Mouse (Mus musculus) MN1 (cell line): Measurements from ENCODE around the gene Abca3.
A peak's percentile ranks its signal among the peaks of the same experiment; 100 is the strongest.

Source experiments
- DNase-seq: peaks from one replicate; pipeline ENCODE4 v3.0.0-alpha.2; 2016; ENCODE audit warnings: low spot score

Gene Abca3

DNA sequence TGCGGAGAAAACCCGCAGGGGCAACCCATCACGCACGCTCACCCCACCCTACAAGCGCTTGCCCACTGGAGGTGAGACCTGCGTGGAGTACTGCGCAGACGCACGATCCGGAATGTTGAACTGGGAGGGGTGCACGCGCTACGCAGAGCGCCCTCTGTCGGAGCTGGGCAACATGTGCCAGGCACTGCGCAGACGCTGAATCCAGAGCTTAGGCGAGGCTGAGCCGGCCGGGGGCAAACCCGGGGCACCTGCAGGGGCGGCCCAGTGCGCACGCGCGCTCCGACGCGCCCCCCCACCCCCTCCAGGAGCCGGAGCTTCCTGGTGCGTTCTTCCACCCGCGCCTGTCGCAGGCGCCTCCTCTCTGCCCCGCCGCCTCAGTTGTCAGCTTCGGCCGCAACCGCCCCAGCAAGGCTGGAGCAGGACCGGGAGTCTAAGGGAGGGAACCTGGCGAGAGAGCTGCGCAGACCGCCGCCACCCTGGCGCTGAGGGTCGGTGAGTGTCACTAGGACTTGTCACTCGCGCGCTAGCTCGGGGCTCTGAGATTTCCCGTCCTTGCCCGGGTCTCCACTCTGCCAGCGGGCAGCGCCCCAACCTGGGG lies at the start of gene Abca3:
Abca3 (plus strand) TSS at position 191 of the 598 bp plus-strand sequence.
- peak; percentile 98 for DNase-seq

DNA sequence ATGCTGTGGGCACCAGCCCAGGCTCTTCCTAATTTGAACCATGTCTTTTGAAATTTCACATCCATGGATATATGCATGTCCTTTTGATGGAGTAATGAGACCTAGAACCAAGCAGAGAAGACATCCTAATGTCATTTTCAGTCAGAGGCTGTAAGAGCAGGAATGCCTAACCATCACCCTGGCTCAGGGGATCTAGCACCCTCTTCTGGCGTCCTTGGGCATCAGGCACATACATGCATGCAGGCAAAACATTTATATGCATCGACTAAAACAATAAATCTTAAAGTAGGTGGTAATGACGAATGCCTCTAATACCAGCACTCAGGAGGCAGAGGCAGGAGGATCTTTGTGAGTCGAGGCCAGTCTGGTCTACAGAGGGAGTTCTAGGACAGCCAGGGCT lies 44.2 kb upstream of the Abca3 start:
- peak; percentile 50 for DNase-seq

DNA sequence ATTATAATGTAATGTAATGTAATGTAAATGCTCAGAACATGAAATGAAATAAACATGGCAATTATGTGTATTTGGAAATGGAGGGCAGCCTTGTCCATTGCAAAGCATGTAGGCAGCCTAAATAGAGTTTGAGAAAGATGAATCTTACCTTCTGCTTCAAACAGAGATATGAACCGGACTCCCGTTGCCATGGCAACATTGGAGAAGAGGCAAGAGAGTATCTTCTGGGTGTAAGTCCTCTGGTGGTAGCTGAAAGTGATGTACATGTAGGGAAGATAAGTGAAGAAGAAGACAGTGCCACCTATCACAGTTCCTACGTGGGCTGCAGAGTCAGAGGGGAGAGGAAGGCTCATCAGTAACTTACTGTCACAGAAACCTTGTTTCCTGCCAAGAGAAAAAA lies 30.9 kb upstream of the Abca3 start:
- no peak for DNase-seq

DNA sequence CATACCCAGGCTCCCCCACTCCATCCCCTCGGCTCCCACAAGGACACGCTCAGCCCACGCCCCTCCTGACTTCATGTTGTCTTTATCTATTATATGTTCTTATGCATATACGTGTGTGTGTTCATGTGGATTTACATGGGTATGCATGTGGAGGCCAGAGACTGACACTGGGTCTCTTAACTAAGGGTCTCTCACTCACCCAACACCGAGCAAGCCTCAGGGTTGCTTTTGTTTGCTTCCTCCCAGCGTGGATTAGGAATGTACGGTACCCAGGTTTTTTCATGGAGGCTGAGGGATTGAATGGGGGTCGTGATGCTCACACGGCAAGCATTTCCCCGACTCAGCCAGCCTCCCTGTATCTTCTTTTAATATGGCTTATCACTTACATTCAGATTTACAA lies 26.7 kb upstream of the Abca3 start:
- no peak for DNase-seq

DNA sequence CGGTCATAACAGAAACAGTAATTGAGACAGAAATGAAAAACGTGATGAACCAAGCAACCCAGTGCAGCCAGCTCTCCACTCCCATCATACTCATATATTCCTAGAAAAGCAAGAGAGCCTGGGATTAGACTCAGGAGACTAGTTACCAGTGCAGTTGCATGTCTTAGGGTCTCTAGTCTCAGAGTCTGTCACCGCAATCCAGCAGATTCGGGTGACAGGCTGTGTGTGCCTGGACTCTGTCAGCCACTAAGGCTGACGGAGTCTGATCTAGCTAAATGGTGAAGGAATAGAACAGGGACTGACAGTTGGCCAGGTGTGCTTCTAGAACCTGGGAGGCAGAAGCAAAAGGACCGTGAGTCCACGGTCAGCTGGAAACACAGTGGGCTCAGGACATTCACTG lies 24.1 kb upstream of the Abca3 start:
- no peak for DNase-seq

DNA sequence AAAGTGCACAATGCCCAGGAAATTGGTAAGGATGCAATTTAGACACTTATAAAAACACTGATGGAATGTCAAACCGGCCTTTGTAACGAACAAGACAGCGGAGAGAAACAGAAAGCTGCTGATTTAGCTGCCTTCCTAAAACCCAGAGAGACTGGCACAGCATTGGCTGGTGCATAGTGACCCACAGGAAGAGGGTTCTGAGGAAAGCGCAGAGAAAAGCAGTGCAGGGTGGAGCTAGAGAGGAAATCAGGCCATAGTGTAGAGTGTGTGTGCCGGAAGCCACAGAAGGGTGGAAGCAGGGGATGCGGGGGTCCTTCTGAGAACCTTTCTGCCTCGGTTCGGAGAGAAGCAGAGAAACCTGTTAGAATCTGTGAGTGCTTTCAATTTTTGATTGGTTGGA lies 7.1 kb upstream of the Abca3 start:
- no peak for DNase-seq

DNA sequence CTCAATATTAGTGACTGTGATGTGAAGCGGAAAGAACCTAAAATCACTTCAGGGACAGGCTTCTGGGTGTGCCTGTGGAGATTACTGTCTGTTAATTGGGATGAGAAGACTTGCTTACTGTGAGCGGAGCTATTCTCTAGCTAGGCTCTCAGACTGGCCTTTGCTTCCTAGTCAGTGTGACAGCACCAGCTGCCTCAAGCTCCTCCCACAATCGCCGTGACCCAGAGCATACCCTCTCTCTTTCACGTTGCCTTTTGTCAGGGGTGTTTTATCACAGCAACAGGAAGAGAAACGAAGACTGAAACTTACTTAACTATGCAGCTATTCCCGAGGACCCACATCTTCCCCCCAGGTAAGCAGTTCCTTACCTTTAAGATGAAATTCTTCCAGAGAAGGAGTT lies 4.9 kb upstream of the Abca3 start:
- no peak for DNase-seq

DNA sequence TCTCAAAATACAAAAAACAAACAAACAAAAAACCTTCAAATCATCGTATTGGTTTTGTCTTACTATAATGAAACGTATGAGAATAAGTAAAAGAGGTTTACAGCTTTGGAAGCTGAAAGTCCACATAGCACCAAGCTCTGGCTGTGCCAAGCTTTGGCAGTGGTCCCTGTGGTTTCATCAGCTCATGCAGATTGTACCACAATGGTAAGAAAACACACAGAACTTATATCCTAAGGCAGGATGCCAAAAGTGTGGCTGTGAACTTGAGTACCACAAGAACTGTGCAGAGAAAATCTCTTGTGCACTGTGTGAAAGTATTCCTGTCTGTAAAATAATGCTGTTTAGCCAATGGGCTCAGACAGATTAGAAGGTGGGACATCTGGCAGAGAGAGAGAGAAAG lies 2.6 kb upstream of the Abca3 start:
- DNase-seq: no peak

DNA sequence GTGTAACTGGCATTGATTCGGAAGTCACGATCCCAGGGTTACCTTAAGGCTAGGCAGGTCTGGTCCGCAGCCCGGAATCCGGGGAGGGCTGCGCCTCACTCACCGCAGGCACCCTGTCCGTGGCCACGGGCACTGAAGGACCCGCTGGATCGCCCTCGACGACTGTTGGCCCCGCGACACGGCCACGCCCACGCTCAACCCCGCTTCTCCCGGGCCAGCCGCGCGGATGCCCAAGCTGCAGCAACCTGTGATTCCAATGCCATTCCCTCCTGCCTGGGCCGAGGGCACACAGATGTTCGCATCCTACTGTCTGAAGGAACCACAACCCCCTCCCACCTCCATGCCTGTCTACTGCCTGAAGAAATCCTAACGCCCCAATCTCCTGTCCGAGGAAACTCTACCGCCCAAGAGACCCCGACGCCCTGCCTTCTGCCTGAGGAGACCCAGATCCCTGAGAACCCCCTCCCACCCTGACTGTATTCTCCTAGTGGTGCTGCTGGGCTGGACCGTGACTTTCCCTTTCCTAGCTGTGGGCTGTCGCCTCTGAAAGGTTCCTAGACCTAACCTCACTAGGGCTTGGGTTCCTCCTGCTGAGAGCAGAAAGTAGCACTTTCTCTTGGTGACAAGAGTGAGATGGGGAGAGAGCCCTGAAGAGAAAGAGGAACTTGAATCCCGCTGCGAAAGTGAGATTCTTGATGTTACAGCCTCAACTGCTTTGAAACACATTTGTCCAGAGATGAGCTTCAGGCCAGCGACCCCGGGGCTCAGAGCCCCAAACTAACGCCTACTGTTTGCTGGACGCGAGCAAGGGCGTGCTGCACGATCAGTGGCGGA lies 607 bp upstream of the Abca3 start, which contains the start of gene Abca17:
Abca17 (minus strand) TSS at position 143 of the 834 bp plus-strand sequence.
- DNase-seq: peak; percentile 40

DNA sequence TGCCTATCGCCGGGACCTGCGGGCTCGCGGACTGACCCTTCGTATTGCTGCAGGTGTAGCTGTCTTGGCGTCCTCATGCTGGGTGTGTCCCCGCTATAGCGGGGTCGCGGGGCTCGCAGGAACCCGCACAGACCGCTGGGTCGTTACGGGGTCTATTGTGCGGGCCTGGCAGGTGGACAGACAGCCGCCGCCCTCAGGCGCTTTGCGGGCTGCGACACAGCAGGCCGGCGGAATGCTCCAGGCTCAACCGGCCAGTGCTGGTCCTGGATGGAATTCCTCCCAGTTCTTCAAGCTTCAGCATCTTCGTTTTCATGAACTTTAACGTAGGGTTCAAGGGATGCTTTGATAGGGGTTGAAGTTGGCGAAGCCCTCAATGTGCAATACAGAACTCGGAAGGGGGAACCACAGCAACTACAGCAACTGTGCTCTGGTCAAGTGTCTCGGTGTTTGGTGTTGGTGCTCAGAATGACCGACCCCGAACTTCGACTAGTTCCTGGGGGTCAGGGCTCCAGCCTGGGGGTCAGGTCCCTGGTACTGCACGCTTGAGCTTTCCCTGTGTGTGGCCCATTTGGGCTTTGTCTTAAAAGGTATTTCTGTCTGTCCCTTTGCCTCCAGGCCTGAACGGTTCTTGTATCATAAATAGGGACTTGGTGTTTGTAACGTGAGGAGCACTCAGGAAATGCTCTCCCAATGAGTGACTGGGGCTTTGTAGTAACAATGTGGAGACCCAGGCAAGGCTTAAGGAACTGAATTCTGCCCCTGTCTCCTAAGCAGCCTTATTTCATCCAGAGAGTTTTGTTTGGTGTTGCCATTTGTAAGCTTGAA lies 832 bp downstream of the Abca3 start:
- DNase-seq: peak; percentile 36

DNA sequence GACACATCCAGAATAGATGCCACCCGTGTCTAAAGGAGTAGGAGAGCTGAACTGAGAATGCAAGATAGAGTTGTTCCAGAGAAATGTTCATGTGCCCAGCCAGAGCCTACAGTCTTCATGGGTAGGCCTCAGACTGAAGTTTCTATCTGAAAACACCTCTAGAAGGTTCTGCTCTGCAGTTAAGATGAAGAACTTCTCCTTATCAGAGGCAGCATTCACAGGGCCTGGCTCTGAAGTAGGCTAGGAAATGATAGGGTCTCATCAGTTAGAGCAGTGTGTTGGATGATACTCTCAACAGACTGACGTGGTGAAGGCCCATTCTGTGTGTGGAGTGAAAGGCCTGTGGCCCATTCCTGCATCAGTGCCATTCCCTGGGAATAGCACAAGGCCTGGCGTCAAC lies 2.2 kb downstream of the Abca3 start:
- DNase-seq: no peak

DNA sequence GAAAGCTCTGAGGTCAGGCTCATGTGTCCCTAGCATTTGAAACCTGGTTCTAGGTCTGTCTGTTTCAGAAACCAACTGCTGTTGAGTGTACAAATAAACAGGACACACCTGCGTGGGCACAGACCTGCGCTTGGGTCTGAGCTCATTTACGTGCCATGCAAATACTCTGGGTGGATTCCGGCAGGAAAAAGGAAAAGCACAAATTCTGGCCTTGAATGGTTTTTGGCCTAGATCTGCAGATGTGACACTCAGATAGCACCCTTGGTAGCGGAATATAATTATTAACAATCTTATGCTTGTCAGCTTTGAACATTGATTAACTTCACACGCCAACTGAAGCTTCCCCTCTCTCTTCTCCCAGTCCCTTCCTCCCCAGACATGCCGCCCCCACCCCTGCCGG lies 3.5 kb downstream of the Abca3 start:
- no peak for DNase-seq

DNA sequence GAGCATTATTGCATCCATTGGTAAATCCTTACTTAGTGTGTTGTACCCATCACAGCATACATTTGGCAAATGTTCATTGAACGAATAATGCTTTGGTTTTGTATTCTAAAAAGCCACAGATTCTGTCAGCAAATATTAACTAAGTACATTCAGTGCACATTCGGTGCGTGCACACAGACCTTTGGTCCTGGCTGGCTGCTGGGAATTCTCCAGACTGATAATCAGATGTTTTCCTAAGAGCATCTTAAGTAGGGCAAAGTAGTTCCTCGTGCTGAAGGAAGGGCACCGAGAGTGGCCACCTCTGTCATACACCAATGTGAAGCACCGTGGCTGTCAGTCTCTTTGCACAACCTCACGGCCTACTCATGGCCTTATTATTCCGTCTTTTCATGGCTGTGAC lies 7.3 kb downstream of the Abca3 start:
- no peak for DNase-seq

DNA sequence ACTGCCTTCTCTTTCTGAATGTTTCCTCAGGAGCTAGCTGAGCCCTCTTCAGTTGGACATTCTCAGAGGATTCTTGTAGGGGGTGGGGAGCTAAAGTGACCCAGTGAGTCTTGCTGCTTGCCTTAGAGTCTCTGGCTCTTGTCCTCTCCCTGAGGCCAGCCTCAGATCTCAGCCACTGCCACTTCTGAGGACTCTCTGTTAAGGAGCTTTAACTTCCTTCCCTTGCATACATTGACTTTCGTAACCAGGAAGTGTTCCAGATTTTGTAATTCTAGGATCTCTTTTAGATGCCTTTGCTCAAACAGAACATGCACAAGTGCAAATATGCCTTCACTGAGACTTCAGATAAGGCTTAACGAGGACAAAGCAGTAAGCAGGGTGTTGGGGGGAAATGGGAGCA lies 8.2 kb downstream of the Abca3 start:
- no peak for DNase-seq

DNA sequence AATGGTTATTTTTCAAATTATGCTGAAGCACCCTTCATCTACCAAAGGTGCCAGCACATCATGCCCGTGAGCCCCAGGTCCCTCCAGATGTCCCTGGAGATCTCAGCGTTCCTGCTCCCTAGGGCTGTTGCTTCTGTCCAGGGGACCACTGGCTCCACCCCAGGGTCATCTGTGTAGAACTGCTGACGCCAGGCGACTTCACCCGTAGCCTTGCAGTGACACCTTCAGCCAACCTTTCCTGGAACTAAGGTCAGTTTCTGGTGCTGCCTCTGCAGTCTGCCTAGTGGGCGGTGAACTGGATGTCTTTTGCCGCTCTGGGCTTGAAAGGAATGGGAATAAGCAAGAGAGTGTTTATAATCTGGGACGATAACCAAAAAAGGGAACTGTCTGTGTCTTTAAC lies 9.1 kb downstream of the Abca3 start:
- no peak for DNase-seq

DNA sequence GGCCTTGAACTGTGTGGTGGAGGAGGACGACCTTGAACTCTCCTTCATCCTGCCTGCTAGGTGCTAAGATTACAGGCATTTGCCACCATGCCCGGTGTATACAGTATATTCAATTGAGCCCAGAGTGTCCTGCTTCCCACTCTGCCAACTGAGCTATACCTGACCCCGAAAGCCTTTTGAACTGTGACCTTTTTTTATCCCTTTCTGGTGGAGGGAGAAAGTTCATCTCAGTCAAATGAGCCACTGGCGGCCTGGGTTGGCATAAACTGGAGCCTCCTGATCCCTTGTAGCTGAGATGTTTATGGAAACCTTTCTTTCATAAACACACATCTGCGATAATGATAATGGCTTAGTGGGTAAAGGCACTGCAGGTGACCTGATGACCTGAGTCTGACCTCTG lies 9.5 kb downstream of the Abca3 start:
- no peak for DNase-seq

DNA sequence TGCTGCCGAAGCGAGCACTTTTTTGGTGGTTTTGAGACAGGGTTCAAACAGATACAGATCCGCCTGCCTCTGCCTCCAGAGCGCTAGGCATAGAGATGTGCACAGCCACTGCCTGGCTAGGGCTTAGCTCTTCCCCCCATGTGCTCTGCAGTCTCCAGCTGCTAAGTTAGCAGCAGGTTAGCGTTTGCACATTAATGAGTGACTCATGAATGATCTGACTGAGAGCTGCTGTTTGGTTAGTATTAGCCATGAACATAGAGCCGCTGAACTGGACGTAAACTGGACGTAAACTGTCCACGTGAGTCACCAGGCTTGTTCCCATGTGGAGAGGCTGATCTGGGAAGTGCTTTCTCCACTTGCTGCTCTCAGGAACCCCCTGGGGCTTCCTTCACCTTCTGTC lies 10.8 kb downstream of the Abca3 start:
- DNase-seq: peak; percentile 51

DNA sequence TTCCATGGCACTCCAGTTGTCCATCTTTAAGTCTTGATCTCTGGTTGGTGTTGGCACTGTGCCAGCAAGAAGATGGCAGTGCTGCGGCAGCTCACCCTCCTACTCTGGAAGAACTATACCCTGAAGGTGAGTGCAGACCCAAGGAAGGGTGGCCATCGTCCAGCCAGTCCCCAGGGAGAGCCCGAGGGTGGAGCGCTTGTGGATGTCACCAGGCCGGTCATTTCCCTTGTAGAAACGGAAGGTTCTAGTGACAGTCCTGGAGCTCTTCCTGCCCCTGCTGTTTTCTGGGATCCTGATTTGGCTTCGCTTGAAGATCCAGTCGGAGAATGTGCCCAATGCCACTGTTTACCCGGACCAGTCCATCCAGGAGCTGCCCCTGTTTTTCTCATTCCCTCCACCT lies 12.7 kb downstream of the Abca3 start:
- DNase-seq: no peak

DNA sequence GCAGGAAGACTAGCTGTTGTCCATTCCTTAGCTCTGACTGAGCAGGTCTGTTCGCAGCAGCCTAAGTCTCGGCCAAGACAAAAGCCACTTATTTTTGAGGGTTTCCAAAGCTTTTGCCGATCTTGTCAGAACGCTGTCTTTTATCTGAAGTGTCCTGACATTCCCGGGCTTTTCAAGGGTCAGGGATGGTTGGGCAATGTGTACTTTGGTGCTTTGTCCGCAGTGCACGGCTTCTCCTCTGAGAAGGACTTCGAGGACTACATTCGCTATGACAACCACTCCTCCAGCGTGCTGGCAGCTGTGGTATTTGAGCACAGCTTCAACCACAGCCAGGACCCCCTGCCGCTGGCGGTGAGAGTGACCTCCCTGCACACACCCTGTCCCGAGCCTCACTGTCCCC lies 14.1 kb downstream of the Abca3 start:
- DNase-seq: no peak

DNA sequence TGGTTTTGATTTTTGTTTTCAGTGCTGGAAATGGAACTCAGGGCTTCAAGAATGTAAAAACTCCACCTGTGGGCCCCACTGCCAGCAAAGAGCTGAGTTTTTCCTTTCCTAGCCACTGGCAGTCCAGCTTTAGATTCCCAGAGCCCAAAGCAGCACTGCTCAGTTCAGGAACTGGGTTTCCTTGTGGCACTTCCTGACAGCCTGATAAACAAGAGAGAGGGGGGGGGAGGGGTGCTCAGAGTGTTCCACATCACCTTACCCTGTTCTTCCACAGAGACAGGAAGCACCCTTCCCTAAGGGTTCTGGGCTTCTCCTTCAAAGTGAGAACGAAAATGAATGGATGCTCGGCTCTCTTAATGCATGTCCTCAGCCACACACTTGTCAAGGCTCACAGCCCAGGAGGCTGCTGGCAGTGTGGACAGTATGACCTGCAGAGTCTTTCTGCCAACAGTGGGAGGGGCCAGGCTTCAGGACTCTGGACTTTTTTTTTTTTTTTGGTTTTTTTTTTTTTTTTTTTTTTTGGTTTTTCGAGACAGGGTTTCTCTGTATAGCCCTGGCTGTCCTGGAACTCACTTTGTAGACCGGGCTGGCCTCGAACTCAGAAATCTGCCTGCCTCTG lies 23.5 kb downstream of the Abca3 start:
- DNase-seq: no peak

DNA sequence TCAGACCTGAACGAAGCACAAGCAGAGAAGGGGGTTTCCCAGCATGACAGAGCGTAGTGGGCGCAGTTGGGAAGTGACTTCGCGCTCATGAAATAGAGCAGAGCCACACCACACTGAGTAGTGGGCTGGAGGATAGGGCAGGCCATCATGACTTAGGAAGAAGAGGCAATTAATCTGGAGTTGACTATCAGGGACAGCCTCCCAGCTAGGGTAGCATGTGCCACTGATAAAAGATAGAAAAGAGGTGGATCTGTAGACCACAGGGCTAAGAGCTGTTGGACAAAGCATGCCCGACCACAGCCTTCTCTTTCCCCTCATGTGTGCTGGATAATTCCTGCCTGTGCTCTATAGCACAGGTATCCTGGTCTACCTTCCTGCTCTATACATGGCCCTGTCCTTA lies 24.1 kb downstream of the Abca3 start:
- DNase-seq: no peak

DNA sequence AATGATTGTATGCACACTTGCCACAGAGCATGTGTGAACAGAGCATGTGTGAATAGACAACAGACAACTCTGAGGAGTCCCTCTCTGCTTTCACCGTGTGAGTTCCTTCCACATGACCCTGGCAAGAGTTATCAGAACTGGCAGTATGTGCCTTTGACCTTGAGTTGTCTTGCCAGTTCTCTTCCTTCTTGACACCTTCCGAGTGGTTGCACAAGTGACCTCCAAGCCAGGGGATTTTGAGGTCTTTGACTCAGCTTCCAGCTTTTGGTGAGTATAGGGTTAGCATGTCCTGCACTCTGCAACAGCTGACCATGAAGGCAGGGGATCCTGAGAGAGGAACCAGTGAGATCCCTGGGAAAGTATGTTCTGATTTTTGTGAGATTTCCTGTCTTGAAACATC lies 26.7 kb downstream of the Abca3 start:
- no peak for DNase-seq

DNA sequence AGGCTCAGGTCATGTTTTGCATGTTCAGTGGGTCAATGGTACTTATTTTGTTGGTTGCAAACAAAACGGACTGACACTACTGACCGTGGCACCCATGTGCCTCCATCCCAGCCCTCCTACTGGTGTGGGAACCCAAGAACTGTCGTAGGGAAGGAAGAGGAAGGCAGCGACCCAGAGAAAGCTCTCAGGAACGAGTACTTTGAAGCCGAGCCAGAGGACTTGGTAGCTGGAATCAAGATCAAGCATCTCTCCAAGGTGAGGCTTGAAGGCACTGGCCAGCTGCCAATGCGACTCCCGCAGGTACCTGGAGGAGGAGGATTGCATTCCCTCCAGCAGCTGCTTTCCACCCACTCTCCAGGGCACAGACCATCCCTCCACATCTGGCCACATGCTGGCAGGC lies 32.0 kb downstream of the Abca3 start:
- no peak for DNase-seq
